Mouse (Mus musculus): ENCODE measurements around the gene Scg5. TPM values are rescaled to one million over a fixed set of nuclear protein-coding genes. Genes with fewer than 3 reads are reported as not detected.

The Scg5 gene
- polyA plus RNA-seq, 1 experiment from 2014 or later = 17.5 TPM

GRCm38 (mm10) chr2:113749721-113750120 is 79.2 kb downstream of the Scg5 start:
- no peak overlapping the region for H3K4me3 ChIP-seq (ENCODE audit: low read depth, low read length)
- H3K9me3 ChIP-seq (ENCODE audit: control insufficient read depth, low read length) = no peaks in the 10 kb centered on the region
- no peak overlapping the region for H3K9ac ChIP-seq (ENCODE audit: low read length)
- ATAC-seq (replicated peaks; ENCODE audit: low FRiP score, low TSS enrichment, low read depth) (no peak), DNase-seq (ENCODE audit: low spot score) (no peak)
- H3K4me1 ChIP-seq (replicated peaks; ENCODE audit: control insufficient read depth, insufficient read depth, low read length) = no peaks in the 10 kb centered on the region
- WGBS = 74% methylated on average over 12 of the region's 12 CpGs
- H3K4me2 ChIP-seq (ENCODE audit: low read length) = no peak overlapping the region
- H3K27ac ChIP-seq (ENCODE audit: low read depth) = no peak overlapping the region
- H3K27me3 ChIP-seq (replicated peaks; ENCODE audit: control insufficient read depth, insufficient read depth, low read length) = no peaks in the 10 kb centered on the region
- H3K36me3 ChIP-seq (ENCODE audit: control insufficient read depth, insufficient read depth, low read length) = no peaks in the 10 kb centered on the region

- Histone ChIP-seq H3K4me2 (ENCODE audit: low read length) (no peak overlapping the region), H3K4me3 (ENCODE audit: low read depth, low read length) (no peak overlapping the region), H3K9me3 (ENCODE audit: control insufficient read depth, low read length) (no peaks in the 10 kb centered on the region), H3K27ac (ENCODE audit: low read depth) (no peak overlapping the region), H3K9ac (ENCODE audit: low read length) (no peak overlapping the region), H3K36me3 (ENCODE audit: control insufficient read depth, insufficient read depth, low read length) (no peaks in the 10 kb centered on the region), H3K4me1 (replicated peaks; ENCODE audit: control insufficient read depth, insufficient read depth, low read length) (no peaks in the 10 kb centered on the region), H3K27me3 (replicated peaks; ENCODE audit: control insufficient read depth, insufficient read depth, low read length) (no peaks in the 10 kb centered on the region)
- no peak for ATAC-seq (replicated peaks; ENCODE audit: low FRiP score, low TSS enrichment, low read depth)
- WGBS = 90% methylated on average over 9 of the region's 9 CpGs
- no peak for DNase-seq (ENCODE audit: low spot score)
These were observed 79.6 kb downstream of the Scg5 start for GRCm38 (mm10) chr2:113749309-113749708.

GRCm38 (mm10) chr2:113728581-113728980 is 100.3 kb downstream of the Scg5 start:
- no peak for DNase-seq (ENCODE audit: low spot score)
- 90% methylated on average over 3 of the region's 3 CpGs for whole genome bisulfite sequencing

More at GRCm38 (mm10) chr2:113728581-113728980, 100.3 kb downstream of the Scg5 start:
- Histone ChIP-seq H3K36me3 (ENCODE audit: control insufficient read depth, insufficient read depth, low read length) (no peaks in the 10 kb centered on the region), H3K9me3 (ENCODE audit: control insufficient read depth, low read length) (no peaks in the 10 kb centered on the region), H3K4me2 (ENCODE audit: low read length) (no peak overlapping the region), H3K4me1 (replicated peaks; ENCODE audit: control insufficient read depth, insufficient read depth, low read length) (no peaks in the 10 kb centered on the region), H3K27me3 (replicated peaks; ENCODE audit: control insufficient read depth, insufficient read depth, low read length) (no peaks in the 10 kb centered on the region), H3K4me3 (ENCODE audit: low read depth, low read length) (no peak overlapping the region), H3K27ac (ENCODE audit: low read depth) (no peak overlapping the region), H3K9ac (ENCODE audit: low read length) (no peak overlapping the region)
- no peak for ATAC-seq (replicated peaks; ENCODE audit: low FRiP score, low TSS enrichment, low read depth)

Other genes with a start within 250 kb of the Scg5 start
- gene Grem1, start 70.5 kb downstream of the Scg5 start, polyA plus RNA-seq (2014; fragmentation: Nextera tagmentation; extraction: Ambion mirVana) = 9.5 and 11.5 TPM in 2 replicates
- gene Arhgap11a, start 19.5 kb upstream of the Scg5 start, polyA plus RNA-seq (2014; fragmentation: Nextera tagmentation; extraction: Ambion mirVana) = 4.7 and 5.2 TPM in 2 replicates
- 0.60 and 0.70 TPM in 2 replicates for gene Gjd2, start 184.5 kb upstream of the Scg5 start, polyA plus RNA-seq (2014; fragmentation: Nextera tagmentation; extraction: Ambion mirVana)
- 36.1 and 39.6 TPM in 2 replicates for gene Actc1, start 224.4 kb upstream of the Scg5 start, polyA plus RNA-seq (2014; fragmentation: Nextera tagmentation; extraction: Ambion mirVana)

Measured in intestine, embryonic 14.5 days (tissue).